Mouse (Mus musculus): ENCODE measurements around the gene Sco1. TPM values are rescaled to one million over a fixed set of nuclear protein-coding genes. Genes with fewer than 3 reads are reported as not detected.
A peak's percentile ranks its signal among the peaks of the same experiment; 100 is the strongest.

Sco1 gene
- polyA plus RNA-seq (2015; fragmentation: Nextera tagmentation; extraction: Ambion mirVana), result 18.6 and 18.8 TPM in 2 replicates

- Histone ChIP-seq H3K27ac (ENCODE audit: low read length) (peak within 1 kb of the TSS; percentile 92), H3K4me2 (ENCODE audit: low read depth, low read length) (peak within 1 kb of the TSS; percentile 78), H3K4me1 (ENCODE audit: control insufficient read depth, insufficient read depth, low read length) (peaks cover 18% of the 10 kb centered on the region), H3K9ac (ENCODE audit: low read length) (peak within 1 kb of the TSS; percentile 89), H3K9me3 (replicated peaks; ENCODE audit: control insufficient read depth, low read length) (no peaks in the 10 kb centered on the region), H3K36me3 (ENCODE audit: control insufficient read depth, insufficient read depth) (peaks cover 17% of the 10 kb centered on the region), H3K27me3 (ENCODE audit: control insufficient read depth, insufficient read depth, low read length) (no peaks in the 10 kb centered on the region), H3K4me3 (ENCODE audit: low read length) (peak within 1 kb of the TSS; percentile 85)
- ATAC-seq (replicated peaks; ENCODE audit: extremely low read depth, insufficient read depth, low FRiP score), result peak; percentile 94
- WGBS, result under 1% methylated on average over 50 of the region's 50 CpGs
Observed at GRCm38 (mm10) chr11:67052321-67052952, at the start of gene Sco1, which contains the start of gene Adprm. Sco1 (plus strand) TSS chr11:67052670. Adprm (minus strand) TSS chr11:67052594.

GRCm38 (mm10) chr11:67002911-67003310 is 49.6 kb upstream of the Sco1 start:
- ATAC-seq (replicated peaks; ENCODE audit: extremely low read depth, insufficient read depth, low FRiP score), result no peak
- Histone ChIP-seq H3K4me3 (ENCODE audit: low read length) (no peak overlapping the region), H3K4me2 (ENCODE audit: low read depth, low read length) (no peak overlapping the region), H3K36me3 (ENCODE audit: control insufficient read depth, insufficient read depth) (no peaks in the 10 kb centered on the region), H3K4me1 (ENCODE audit: control insufficient read depth, insufficient read depth, low read length) (peaks cover 9% of the 10 kb centered on the region), H3K9ac (ENCODE audit: low read length) (no peak overlapping the region), H3K27me3 (ENCODE audit: control insufficient read depth, insufficient read depth, low read length) (no peaks in the 10 kb centered on the region), H3K27ac (ENCODE audit: low read length) (no peak overlapping the region), H3K9me3 (replicated peaks; ENCODE audit: control insufficient read depth, low read length) (no peaks in the 10 kb centered on the region)
- 34% methylated on average over 2 of the region's 2 CpGs for WGBS

- ATAC-seq (replicated peaks; ENCODE audit: extremely low read depth, insufficient read depth, low FRiP score), result no peak
Observed at GRCm38 (mm10) chr11:67007961-67008360, 44.5 kb upstream of the Sco1 start.

DNA sequence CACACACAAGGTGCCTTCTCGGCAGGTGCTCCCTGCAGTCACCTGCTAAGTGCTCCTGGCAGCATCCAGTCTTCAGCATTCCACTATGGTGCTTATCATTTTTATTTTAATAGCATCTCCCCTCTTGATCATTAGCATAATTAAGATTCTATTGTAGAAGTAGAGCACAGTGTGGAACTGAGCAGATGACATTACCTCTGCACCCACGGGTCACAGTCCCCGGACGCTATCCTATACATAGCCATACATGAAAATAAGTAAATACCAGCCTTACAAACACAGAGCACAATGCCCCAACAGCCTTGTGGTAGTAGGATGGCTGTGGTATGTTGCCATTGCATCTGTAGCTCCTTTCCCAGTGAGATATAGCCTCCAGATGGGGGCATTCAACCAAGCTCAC is 43.9 kb upstream of the Sco1 start:
- WGBS, result 91% methylated on average over 4 of the region's 4 CpGs

More at GRCm38 (mm10) chr11:67007961-67008360, 44.5 kb upstream of the Sco1 start:
- H3K9me3 ChIP-seq (replicated peaks; ENCODE audit: control insufficient read depth, low read length), result no peaks in the 10 kb centered on the region
- no peaks in the 10 kb centered on the region for H3K27me3 ChIP-seq (ENCODE audit: control insufficient read depth, insufficient read depth, low read length)
- no peak overlapping the region for H3K27ac ChIP-seq (ENCODE audit: low read length)
- H3K9ac ChIP-seq (ENCODE audit: low read length), result no peak overlapping the region
- no peaks in the 10 kb centered on the region for H3K36me3 ChIP-seq (ENCODE audit: control insufficient read depth, insufficient read depth)
- no peak overlapping the region for H3K4me2 ChIP-seq (ENCODE audit: low read depth, low read length)
- no peak overlapping the region for H3K4me3 ChIP-seq (ENCODE audit: low read length)
- H3K4me1 ChIP-seq (ENCODE audit: control insufficient read depth, insufficient read depth, low read length), result 0 out of 2 replicates have a peak, but pooled peaks cover 3% of the 10 kb centered on the region
- WGBS, result 75% methylated on average over 8 of the region's 8 CpGs

DNA sequence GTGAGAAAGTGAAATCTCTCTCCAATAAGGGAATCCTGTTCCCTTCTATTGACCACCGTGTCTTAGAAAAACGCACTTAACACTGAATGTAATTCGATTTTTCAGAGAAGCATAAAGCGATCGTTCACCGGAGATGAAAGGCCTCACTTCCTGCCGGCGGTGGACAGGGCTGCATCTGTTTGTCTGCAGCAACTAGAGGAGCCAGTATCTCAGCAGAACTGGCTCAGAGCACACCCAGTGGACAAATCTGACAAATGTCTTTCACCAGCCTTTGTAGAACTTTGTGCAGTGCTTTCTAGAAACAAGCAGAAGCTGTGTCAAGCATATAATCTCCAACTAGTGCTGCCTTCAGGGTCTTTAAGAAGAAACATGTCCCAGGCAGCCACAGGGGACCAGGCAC is 42.0 kb upstream of the Sco1 start:
- no peak overlapping the region for H3K9ac ChIP-seq (ENCODE audit: low read length)
- H3K27ac ChIP-seq (ENCODE audit: low read length), result no peak overlapping the region
- no peak overlapping the region for H3K4me3 ChIP-seq (ENCODE audit: low read length)
- H3K36me3 ChIP-seq (ENCODE audit: control insufficient read depth, insufficient read depth), result no peaks in the 10 kb centered on the region
- H3K9me3 ChIP-seq (replicated peaks; ENCODE audit: control insufficient read depth, low read length), result no peaks in the 10 kb centered on the region
- no peak for ATAC-seq (replicated peaks; ENCODE audit: extremely low read depth, insufficient read depth, low FRiP score)
- 8% methylated on average over 8 of the region's 8 CpGs for WGBS
- peak overlapping the region; percentile 32 for H3K4me2 ChIP-seq (ENCODE audit: low read depth, low read length)
- H3K4me1 ChIP-seq (ENCODE audit: control insufficient read depth, insufficient read depth, low read length), result 0 out of 2 replicates have a peak, but pooled peaks cover 3% of the 10 kb centered on the region
- no peaks in the 10 kb centered on the region for H3K27me3 ChIP-seq (ENCODE audit: control insufficient read depth, insufficient read depth, low read length)

More for the DNA sequence above, 43.9 kb upstream of the Sco1 start:
- H3K27ac ChIP-seq (ENCODE audit: low read length), result no peak overlapping the region
- 0 out of 2 replicates have a peak, but pooled peaks cover 3% of the 10 kb centered on the region for H3K4me1 ChIP-seq (ENCODE audit: control insufficient read depth, insufficient read depth, low read length)
- H3K36me3 ChIP-seq (ENCODE audit: control insufficient read depth, insufficient read depth), result no peaks in the 10 kb centered on the region
- ATAC-seq (replicated peaks; ENCODE audit: extremely low read depth, insufficient read depth, low FRiP score), result no peak
- H3K9me3 ChIP-seq (replicated peaks; ENCODE audit: control insufficient read depth, low read length), result no peaks in the 10 kb centered on the region
- no peak overlapping the region for H3K9ac ChIP-seq (ENCODE audit: low read length)
- no peak overlapping the region for H3K4me2 ChIP-seq (ENCODE audit: low read depth, low read length)
- no peaks in the 10 kb centered on the region for H3K27me3 ChIP-seq (ENCODE audit: control insufficient read depth, insufficient read depth, low read length)
- H3K4me3 ChIP-seq (ENCODE audit: low read length), result no peak overlapping the region

GRCm38 (mm10) chr11:67011635-67012034 is 40.8 kb upstream of the Sco1 start:
- H3K9ac ChIP-seq (ENCODE audit: low read length), result no peak overlapping the region
- H3K9me3 ChIP-seq (replicated peaks; ENCODE audit: control insufficient read depth, low read length), result no peaks in the 10 kb centered on the region
- H3K27me3 ChIP-seq (ENCODE audit: control insufficient read depth, insufficient read depth, low read length), result no peaks in the 10 kb centered on the region
- no peak overlapping the region for H3K4me3 ChIP-seq (ENCODE audit: low read length)
- no peaks in the 10 kb centered on the region for H3K36me3 ChIP-seq (ENCODE audit: control insufficient read depth, insufficient read depth)
- H3K27ac ChIP-seq (ENCODE audit: low read length), result no peak overlapping the region
- 68% methylated on average over 4 of the region's 4 CpGs for whole genome bisulfite sequencing
- no peak for ATAC-seq (replicated peaks; ENCODE audit: extremely low read depth, insufficient read depth, low FRiP score)
- H3K4me1 ChIP-seq (ENCODE audit: control insufficient read depth, insufficient read depth, low read length), result 0 out of 2 replicates have a peak, but pooled peaks cover 3% of the 10 kb centered on the region
- no peak overlapping the region for H3K4me2 ChIP-seq (ENCODE audit: low read depth, low read length)

- H3K9me3 ChIP-seq (replicated peaks; ENCODE audit: control insufficient read depth, low read length), result no peaks in the 10 kb centered on the region
- H3K4me2 ChIP-seq (ENCODE audit: low read depth, low read length), result no peak overlapping the region
- WGBS, result 22% methylated on average over 12 of the region's 12 CpGs
- H3K4me1 ChIP-seq (ENCODE audit: control insufficient read depth, insufficient read depth, low read length), result peaks cover 6% of the 10 kb centered on the region; the same call in 1 of the 2 replicates
- no peak overlapping the region for H3K4me3 ChIP-seq (ENCODE audit: low read length)
- no peak overlapping the region for H3K27ac ChIP-seq (ENCODE audit: low read length)
- no peaks in the 10 kb centered on the region for H3K36me3 ChIP-seq (ENCODE audit: control insufficient read depth, insufficient read depth)
- H3K27me3 ChIP-seq (ENCODE audit: control insufficient read depth, insufficient read depth, low read length), result no peaks in the 10 kb centered on the region
- ATAC-seq (replicated peaks; ENCODE audit: extremely low read depth, insufficient read depth, low FRiP score), result no peak; the same call in 1 of the 2 replicates
- H3K9ac ChIP-seq (ENCODE audit: low read length), result no peak overlapping the region
Observed at GRCm38 (mm10) chr11:67017801-67018591, 34.5 kb upstream of the Sco1 start.

DNA sequence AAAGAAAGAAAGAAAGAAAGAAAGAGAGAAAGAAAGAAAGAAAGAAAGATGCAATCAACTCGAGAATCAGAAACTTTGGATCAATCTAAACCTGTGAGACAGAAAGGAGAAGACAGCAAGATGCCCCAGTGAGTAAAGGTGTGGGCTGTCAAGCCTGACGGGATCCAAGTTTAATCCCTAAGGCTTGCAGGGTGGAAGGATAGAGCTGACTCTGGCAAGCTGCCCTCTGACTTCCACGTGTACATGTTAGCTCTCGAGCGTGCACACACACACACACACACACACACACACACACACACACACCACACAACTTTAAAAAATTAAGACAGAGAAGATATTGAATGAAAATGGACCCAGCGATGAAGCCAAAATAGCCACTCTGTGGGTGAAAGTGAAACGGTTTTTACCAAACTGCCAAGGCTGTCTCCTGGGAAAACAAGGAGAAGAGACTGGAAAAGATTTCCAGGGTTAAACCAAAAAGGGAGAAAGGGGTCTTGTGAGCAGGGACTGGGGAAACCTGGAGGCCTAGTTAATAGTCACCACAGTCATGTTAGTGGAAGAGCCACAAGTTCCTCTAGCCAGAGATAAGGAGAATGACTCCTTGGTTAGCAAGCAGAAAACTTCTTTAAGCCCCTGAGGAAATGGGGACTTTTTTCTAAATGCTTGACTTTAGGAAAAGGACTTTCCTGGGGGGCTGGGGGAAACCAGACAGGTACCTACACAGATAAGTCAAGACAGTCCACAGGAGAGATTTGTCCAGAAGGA is 32.6 kb upstream of the Sco1 start:
- Histone ChIP-seq H3K27me3 (ENCODE audit: control insufficient read depth, insufficient read depth, low read length) (no peaks in the 10 kb centered on the region), H3K4me3 (ENCODE audit: low read length) (no peak overlapping the region), H3K9ac (ENCODE audit: low read length) (no peak overlapping the region), H3K4me2 (ENCODE audit: low read depth, low read length) (no peak overlapping the region), H3K36me3 (ENCODE audit: control insufficient read depth, insufficient read depth) (no peaks in the 10 kb centered on the region), H3K4me1 (ENCODE audit: control insufficient read depth, insufficient read depth, low read length) (peaks cover 9% of the 10 kb centered on the region; the same call in 1 of the 2 replicates), H3K27ac (ENCODE audit: low read length) (no peak overlapping the region), H3K9me3 (replicated peaks; ENCODE audit: control insufficient read depth, low read length) (no peaks in the 10 kb centered on the region)
- no peak for ATAC-seq (replicated peaks; ENCODE audit: extremely low read depth, insufficient read depth, low FRiP score)
- WGBS, result 52% methylated on average over 7 of the region's 7 CpGs
